Mouse (Mus musculus) splenic B cell, adult 2 months (primary cell): ENCODE data around the gene Fam57a.

Experiments
- DNase-seq: peaks from one replicate; pipeline ENCODE4 v3.0.0-alpha.2; 2011; ENCODE audit warnings: low read depth, low spot score
- H3K27me3 ChIP-seq: 2 replicates; pipeline ENCODE4 v1.6.1; 2012; ENCODE audit warnings: mild to moderate bottlenecking, low read length, moderate library complexity, mixed read lengths; ENCODE audit not compliant: control insufficient read depth, poor library complexity, insufficient read depth, severe bottlenecking
- H3K36me3 ChIP-seq: 2 replicates; pipeline ENCODE4 v1.6.1; 2012; ENCODE audit warnings: mild to moderate bottlenecking, low read length, moderate library complexity, mixed read lengths; ENCODE audit not compliant: control insufficient read depth, poor library complexity, insufficient read depth, severe bottlenecking

Gene Fam57a

GRCm38 (mm10) chr11:76160251-76160650, 19.2 kb upstream of the Fam57a start:
- Histone ChIP-seq H3K27me3 (no peaks in the 10 kb centered on the region), H3K36me3 (peaks cover 4% of the 10 kb centered on the region)
- DNase-seq, result no peak

GRCm38 (mm10) chr11:76166657-76167056, 12.8 kb upstream of the Fam57a start:
- no peaks in the 10 kb centered on the region for H3K27me3 ChIP-seq
- peaks cover 2% of the 10 kb centered on the region for H3K36me3 ChIP-seq
- no peak for DNase-seq

GRCm38 (mm10) chr11:76167079-76167765, 12.2 kb upstream of the Fam57a start:
- Histone ChIP-seq H3K27me3 (no peaks in the 10 kb centered on the region), H3K36me3 (peaks cover 5% of the 10 kb centered on the region)
- DNase-seq, result peak; percentile 81

- no peak for DNase-seq
- peaks cover 8% of the 10 kb centered on the region; the same call in 1 of the 2 replicates for H3K36me3 ChIP-seq
- no peaks in the 10 kb centered on the region for H3K27me3 ChIP-seq
These were observed 10.5 kb upstream of the Fam57a start for GRCm38 (mm10) chr11:76168976-76169375.

- Histone ChIP-seq H3K27me3 (no peaks in the 10 kb centered on the region), H3K36me3 (peaks cover 8% of the 10 kb centered on the region; the same call in 1 of the 2 replicates)
- no peak for DNase-seq
These were observed 9.3 kb upstream of the Fam57a start for GRCm38 (mm10) chr11:76170207-76170606.

GRCm38 (mm10) chr11:76178726-76179494, 561 bp upstream of the Fam57a start:
- H3K27me3 ChIP-seq, result no peaks in the 10 kb centered on the region

GRCm38 (mm10) chr11:76180146-76180540, 672 bp downstream of the Fam57a start:
- DNase-seq, result no peak
- Histone ChIP-seq H3K27me3 (no peaks in the 10 kb centered on the region), H3K36me3 (no peaks in the 10 kb centered on the region)

More at GRCm38 (mm10) chr11:76178726-76179494, 561 bp upstream of the Fam57a start:
- peak; percentile 12 for DNase-seq
- H3K36me3 ChIP-seq, result no peaks in the 10 kb centered on the region

- H3K27me3 ChIP-seq, result no peaks in the 10 kb centered on the region
- no peak for DNase-seq
These were observed 4.3 kb downstream of the Fam57a start for GRCm38 (mm10) chr11:76183745-76184144.

GRCm38 (mm10) chr11:76186908-76187307, 7.4 kb downstream of the Fam57a start:
- Histone ChIP-seq H3K27me3 (no peaks in the 10 kb centered on the region), H3K36me3 (no peaks in the 10 kb centered on the region)
- DNase-seq, result peak; percentile 20

More at GRCm38 (mm10) chr11:76183745-76184144, 4.3 kb downstream of the Fam57a start:
- no peaks in the 10 kb centered on the region for H3K36me3 ChIP-seq

- Histone ChIP-seq H3K27me3 (no peaks in the 10 kb centered on the region), H3K36me3 (no peaks in the 10 kb centered on the region)
- no peak for DNase-seq
These were observed 17.0 kb downstream of the Fam57a start for GRCm38 (mm10) chr11:76196275-76196976.

- H3K36me3 ChIP-seq, result no peaks in the 10 kb centered on the region
- no peak for DNase-seq
- H3K27me3 ChIP-seq, result no peaks in the 10 kb centered on the region
These were observed 17.6 kb downstream of the Fam57a start for GRCm38 (mm10) chr11:76196977-76197469.

GRCm38 (mm10) chr11:76201761-76202674, 22.5 kb downstream of the Fam57a start:
- H3K36me3 ChIP-seq, result no peaks in the 10 kb centered on the region
- peak; percentile 59 for DNase-seq

GRCm38 (mm10) chr11:76206793-76207192, 27.3 kb downstream of the Fam57a start:
- Histone ChIP-seq H3K27me3 (no peaks in the 10 kb centered on the region), H3K36me3 (no peaks in the 10 kb centered on the region; the same call in 1 of the 2 replicates)
- no peak for DNase-seq

More at GRCm38 (mm10) chr11:76201761-76202674, 22.5 kb downstream of the Fam57a start:
- no peaks in the 10 kb centered on the region for H3K27me3 ChIP-seq
